Mouse (Mus musculus): ENCODE data around the gene Gm26920.

DNA sequence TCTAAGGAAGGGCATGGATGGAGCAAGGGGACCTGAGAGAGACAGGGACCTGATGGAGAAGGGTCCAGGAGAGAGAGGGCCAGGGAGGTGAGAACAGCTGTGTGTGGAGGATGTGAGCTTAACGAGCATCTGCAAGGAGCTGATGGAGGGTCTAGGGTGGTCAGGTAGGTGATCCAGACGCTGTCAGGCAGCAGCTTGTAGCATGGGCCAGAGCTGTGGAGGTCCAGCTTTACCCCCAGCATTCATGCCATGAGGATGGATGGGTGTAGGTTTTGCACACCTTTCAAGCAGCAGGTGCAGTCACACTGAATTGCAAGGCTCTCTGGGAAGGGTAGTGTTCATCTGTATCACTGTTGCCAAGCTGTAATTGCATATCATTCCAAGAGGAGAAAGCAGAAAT is 70.7 kb downstream of the Gm26920 start:
- TF ChIP-seq CTCF (IDR thresholded peaks at IDR 0.05; ENCODE audit: control insufficient read depth, insufficient read depth, insufficient replicate concordance, low read depth, low read length) (no peak), POLR2A (IDR thresholded peaks at IDR 0.05; ENCODE audit: control insufficient read depth, low read depth, low read length) (no peak)
